Mouse (Mus musculus) G1E (cell line): ENCODE results near the gene Mid2.

Source experiments
- CTCF ChIP-seq: IDR thresholded peaks from 2 replicates; pipeline ENCODE4 v1.5.1; 2012; ENCODE audit warnings: low read depth, low read length, inconsistent platforms, mixed read lengths
- GATA1 ChIP-seq: IDR thresholded peaks from 2 replicates; pipeline ENCODE4 v1.6.1; 2012; ENCODE audit warnings: borderline replicate concordance, low read length, inconsistent platforms, mixed read lengths
- GATA2 ChIP-seq: IDR thresholded peaks from 2 replicates; pipeline ENCODE4 v1.6.1; 2012; ENCODE audit warnings: low read depth, low read length, inconsistent platforms, borderline replicate concordance
- POLR2AphosphoS5 ChIP-seq: IDR thresholded peaks from 2 replicates; pipeline ENCODE4 v1.6.1; 2012; ENCODE audit warnings: low read depth, low read length, inconsistent platforms; ENCODE audit not compliant: insufficient replicate concordance
- TAL1 ChIP-seq: conservative IDR thresholded peaks from 2 replicates; pipeline ENCODE4 v1.6.1; 2012; ENCODE audit warnings: low read depth, low read length, inconsistent platforms, mixed read lengths

- TF ChIP-seq CTCF (no peak), POLR2AphosphoS5 (no peak), TAL1 (no peak), GATA1 (no peak), GATA2 (no peak)
Observed at GRCm38 (mm10) chrX:140688335-140688734, 23.9 kb downstream of the Mid2 start.
